ENCODE assay signal across 8 mouse cellular contexts in genomic region chr17:3114720-3115379, GRCm38 (mm10). TPM values are rescaled to one million over a fixed set of nuclear protein-coding genes. Genes with fewer than 3 reads are reported as not detected.
A peak's percentile ranks its signal among the peaks of the same experiment; 100 is the strongest.
DNase-seq lines count a peak whose midpoint lies in the region; ATAC-seq and TF ChIP-seq lines count a peak whose summit lies in the region.

TSS of gene Scaf8 (plus strand) at chr17:3114972.

- under 1% methylated on average over 69 of the region's 91 CpGs for WGBS in forebrain, embryonic 13.5 days
- under 1% methylated on average over 75 of the region's 91 CpGs for WGBS in neural tube, embryonic 15.5 days

- ATAC-seq in forebrain, embryonic 13.5 days, result peak; percentile 96
- ATAC-seq in neural tube, embryonic 15.5 days (ENCODE audit: low FRiP score), result peak; percentile 92

- intact Hi-C loops in heart, postnatal 10 days (cut with DNase I), result loop anchor here (5.0 kb wide), 1 partner anchor 37 kb away; no protein-coding TSS in a partner anchor

- no peak for TF ChIP-seq CTCF in E14TG2a.4 (conservative IDR thresholded peaks at IDR 0.05; ENCODE audit: low read length)

- peak; percentile 75 for DNase-seq in c-Kit-positive CD71-positive TER-119-positive erythroid progenitor cells, embryonic 14.5 days (ENCODE audit: low spot score)
- peak; percentile 96 for DNase-seq in heart, postnatal 10 days
- DNase-seq in layer of hippocampus, adult 11-12 months (ENCODE audit: low spot score), result peak; percentile 91
- peak; percentile 91 to 92 for DNase-seq in lung, adult 18-20 months
- DNase-seq in testis, postnatal 14 days (ENCODE audit: low spot score), result peak; percentile 92

- peak within 1 kb of the TSS; percentile 92 for H3K4me3 ChIP-seq in E14TG2a.4 (replicated peaks; ENCODE audit: low read length)
- peak within 1 kb of the TSS; percentile 98 for H3K4me3 ChIP-seq in forebrain, embryonic 13.5 days
- peak within 1 kb of the TSS; percentile 95 for H3K4me3 ChIP-seq in neural tube, embryonic 15.5 days (replicated peaks)

- peaks cover 43% of the 10 kb centered on the region for H3K4me1 ChIP-seq in E14TG2a.4 (replicated peaks; ENCODE audit: low read depth, low read length)
- peaks cover 39% of the 10 kb centered on the region for H3K4me1 ChIP-seq in forebrain, embryonic 13.5 days
- H3K4me1 ChIP-seq in neural tube, embryonic 15.5 days, result peaks cover 38% of the 10 kb centered on the region

- no peaks in the 10 kb centered on the region for H3K27me3 ChIP-seq in E14TG2a.4 (ENCODE audit: insufficient read depth, low read length)
- H3K27me3 ChIP-seq in forebrain, embryonic 13.5 days, result no peaks in the 10 kb centered on the region
- no peaks in the 10 kb centered on the region for H3K27me3 ChIP-seq in neural tube, embryonic 15.5 days (replicated peaks)

- no peaks in the 10 kb centered on the region for H3K9me3 ChIP-seq in E14TG2a.4 (ENCODE audit: low read length)
- no peaks in the 10 kb centered on the region for H3K9me3 ChIP-seq in forebrain, embryonic 13.5 days (replicated peaks)
- no peaks in the 10 kb centered on the region for H3K9me3 ChIP-seq in neural tube, embryonic 15.5 days (replicated peaks)

- peaks cover 21% of the 10 kb centered on the region for H3K36me3 ChIP-seq in E14TG2a.4 (ENCODE audit: insufficient read depth, low read length)
- H3K36me3 ChIP-seq in forebrain, embryonic 13.5 days (ENCODE audit: poor library complexity, severe bottlenecking), result no peaks in the 10 kb centered on the region
- H3K36me3 ChIP-seq in neural tube, embryonic 15.5 days, result no peaks in the 10 kb centered on the region

- peak within 1 kb of the TSS; percentile 99 for H3K27ac ChIP-seq in forebrain, embryonic 13.5 days
- H3K27ac ChIP-seq in neural tube, embryonic 15.5 days (replicated peaks), result peak within 1 kb of the TSS; percentile 99

- H3K4me2 ChIP-seq in forebrain, embryonic 13.5 days, result peak within 1 kb of the TSS; percentile 80
- H3K4me2 ChIP-seq in neural tube, embryonic 15.5 days, result peak within 1 kb of the TSS; percentile 58

- H3K9ac ChIP-seq in forebrain, embryonic 13.5 days, result peak within 1 kb of the TSS; percentile 97
- H3K9ac ChIP-seq in neural tube, embryonic 15.5 days (replicated peaks), result peak within 1 kb of the TSS; percentile 86

RNA-seq across cellular contexts. Expression of gene Scaf8, which starts in this region (rescaled TPM):
- 15.7 and 18.2 TPM in 2 replicates for polyA plus RNA-seq in forebrain, embryonic 13.5 days (2015; fragmentation: Nextera tagmentation; extraction: Ambion mirVana)
- total RNA-seq in heart, postnatal 10 days (2021), result 10 to 100 TPM; 45.2 to 45.8 TPM
- 14.2 and 17.4 TPM in 2 replicates for polyA plus RNA-seq in neural tube, embryonic 15.5 days (2015; fragmentation: Nextera tagmentation; extraction: Ambion mirVana)

Comparison
In these comparisons a context has a peak if more than half of its experiments do, and no peak if none do; other contexts are left out.
1. Peak in every context shown above with its lines: DNase-seq, ATAC-seq, H3K4me3 ChIP-seq and H3K27ac ChIP-seq.